Mouse (Mus musculus) bone marrow, adult 2 months (tissue): Measurements from ENCODE around the gene Gm49601. TPM values are rescaled to one million over a fixed set of nuclear protein-coding genes. Genes with fewer than 3 reads are reported as not detected.

Source experiments
- H3K27ac ChIP-seq: fragments of 200-500 bp; 2 replicates; pipeline ENCODE4 v1.5.1; 2012; ENCODE audit warnings: low read depth, mild to moderate bottlenecking, control low read depth, inconsistent platforms, low read length; ENCODE audit not compliant: control insufficient read depth, poor library complexity, insufficient read depth
- H3K4me1 ChIP-seq: fragments of 200-500 bp; 2 replicates; pipeline ENCODE4 v1.6.1; 2011; ENCODE audit warnings: low read length; ENCODE audit not compliant: control insufficient read depth, insufficient read depth
- H3K4me3 ChIP-seq: fragments of 200-500 bp; replicated peaks from 2 replicates; pipeline ENCODE3; 2011; ENCODE audit warnings: mild to moderate bottlenecking, low read depth, low read length, control low read depth; ENCODE audit not compliant: control insufficient read depth
- CTCF ChIP-seq: fragments of 200-500 bp; IDR thresholded peaks from 2 replicates; pipeline ENCODE4 v1.5.1; 2011; ENCODE audit warnings: low read length, control low read depth; ENCODE audit not compliant: control insufficient read depth, insufficient read depth
- POLR2A ChIP-seq: fragments of 200-500 bp; IDR thresholded peaks from 2 replicates; pipeline ENCODE4 v1.6.1; 2011; ENCODE audit warnings: low read depth, mild to moderate bottlenecking, control low read depth, low read length, borderline replicate concordance; ENCODE audit not compliant: control insufficient read depth
- WGBS: fragments of 180-500 bp; shearing (Covaris S2); methylation state at CpG from one replicate; pipeline ENCODE4 v1.1.7; 2018; 5-methylcytosine and 5-hydroxymethylcytosine counted together
- polyA plus RNA-seq: library from polyadenylated mRNA; stranded (reverse); fragments of >200 nt; gene quantifications from 2 replicates; pipeline ENCODE4 v1.2.4, GENCODE M21; 2011; ENCODE audit warnings: low replicate concordance; ENCODE audit not compliant: missing spikeins, insufficient read depth, insufficient read length

Gene Gm49601
- polyA plus RNA-seq, 1 experiment = 15.2 TPM

DNA sequence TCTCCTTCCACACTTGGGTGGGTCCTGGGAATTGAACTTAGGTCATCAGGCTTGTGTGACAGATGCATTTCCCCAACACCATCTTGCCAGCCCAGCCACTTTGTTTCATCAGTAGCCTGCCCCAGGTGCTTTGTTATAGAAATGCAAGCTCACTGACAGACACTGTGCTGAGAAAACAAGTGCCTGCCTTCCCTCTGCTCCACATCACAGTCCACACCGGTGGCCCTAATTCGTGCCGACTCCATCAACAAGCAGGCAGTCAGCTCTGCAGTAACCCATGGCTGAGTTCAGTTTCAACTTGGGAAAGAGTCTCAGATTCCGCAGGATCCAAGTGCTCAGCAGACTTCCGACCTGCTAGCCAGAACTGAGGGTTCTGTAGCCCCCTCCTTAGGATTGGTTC lies 10.2 kb upstream of the Gm49601 start:
- no peak overlapping the region for H3K27ac ChIP-seq
- H3K4me3 ChIP-seq = no peak overlapping the region
- no peak for TF ChIP-seq POLR2A
- TF ChIP-seq CTCF = no peak
- peaks cover 2% of the 10 kb centered on the region; the same call in 1 of the 2 replicates for H3K4me1 ChIP-seq
- 79% methylated on average over 5 of the region's 5 CpGs for WGBS

DNA sequence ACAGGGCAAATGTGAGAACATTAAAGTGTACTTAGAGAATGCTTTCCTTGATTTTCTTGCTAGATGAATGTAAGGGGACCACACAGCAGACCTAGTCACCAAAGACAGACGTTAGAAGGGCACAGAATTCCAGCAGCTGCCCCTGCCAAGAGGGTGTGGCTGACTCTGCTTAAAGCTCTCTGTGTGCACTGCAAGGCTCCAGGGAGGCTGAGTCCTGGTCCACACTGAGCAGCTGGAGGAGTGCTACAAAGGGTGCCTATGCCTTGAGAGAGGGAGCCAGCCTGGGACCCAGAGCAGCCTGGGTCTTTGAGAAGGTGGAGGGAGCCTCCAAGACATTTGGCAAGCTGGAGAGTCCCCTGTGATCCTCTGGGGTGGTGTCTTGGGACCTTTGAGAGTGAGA lies 7.1 kb upstream of the Gm49601 start:
- H3K4me3 ChIP-seq = no peak overlapping the region
- TF ChIP-seq CTCF (no peak), POLR2A (no peak)
- WGBS = 59% methylated on average over 1 of the region's 1 CpGs
- no peaks in the 10 kb centered on the region for H3K4me1 ChIP-seq
- no peak overlapping the region for H3K27ac ChIP-seq

DNA sequence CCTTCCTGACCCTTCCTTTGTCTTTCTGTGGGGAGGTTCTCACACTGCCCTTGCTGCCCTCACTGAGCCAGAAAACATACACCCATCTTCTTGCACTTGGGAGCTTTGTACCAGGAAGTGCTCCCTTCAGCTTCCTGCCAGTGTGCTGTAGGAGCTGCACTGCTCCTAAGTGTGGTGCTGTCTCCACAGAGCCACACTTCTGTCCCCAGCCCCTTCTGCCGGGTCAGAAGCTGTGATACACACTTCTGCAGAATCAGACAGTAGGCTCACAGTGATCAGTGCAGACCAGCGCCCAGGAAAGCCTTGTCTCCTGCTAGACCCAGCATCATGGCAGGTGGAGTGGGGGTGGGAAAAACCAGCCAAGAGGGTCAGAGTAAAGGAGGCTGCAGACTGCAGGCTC lies 6.6 kb upstream of the Gm49601 start:
- 58% methylated on average over 2 of the region's 2 CpGs for WGBS
- TF ChIP-seq CTCF = no peak
- H3K4me3 ChIP-seq = no peak overlapping the region
- no peaks in the 10 kb centered on the region for H3K4me1 ChIP-seq
- H3K27ac ChIP-seq = no peak overlapping the region

DNA sequence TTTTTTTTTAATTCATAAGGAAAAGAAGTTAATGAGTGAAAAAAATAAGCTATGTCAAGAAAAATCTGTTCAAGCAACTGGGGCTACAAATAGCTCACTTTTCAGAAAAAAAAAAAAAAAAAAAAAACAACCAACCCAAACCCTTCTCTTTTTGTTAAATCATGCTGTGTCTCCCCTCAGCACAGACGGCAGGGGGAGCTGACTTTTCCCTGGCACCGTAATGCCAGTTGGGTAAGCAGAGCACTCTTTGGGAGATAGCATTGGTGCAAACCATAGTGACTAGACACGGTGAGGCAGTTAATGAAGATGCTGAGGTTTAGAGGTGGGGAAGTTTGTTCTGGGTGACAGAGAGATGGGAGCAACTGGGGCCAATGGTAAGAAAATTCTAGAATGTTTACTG lies 5.8 kb upstream of the Gm49601 start:
- no peak for TF ChIP-seq POLR2A
- H3K4me1 ChIP-seq = no peaks in the 10 kb centered on the region
- no peak overlapping the region for H3K27ac ChIP-seq
- H3K4me3 ChIP-seq = no peak overlapping the region
- 17% methylated on average over 3 of the region's 3 CpGs for WGBS

DNA sequence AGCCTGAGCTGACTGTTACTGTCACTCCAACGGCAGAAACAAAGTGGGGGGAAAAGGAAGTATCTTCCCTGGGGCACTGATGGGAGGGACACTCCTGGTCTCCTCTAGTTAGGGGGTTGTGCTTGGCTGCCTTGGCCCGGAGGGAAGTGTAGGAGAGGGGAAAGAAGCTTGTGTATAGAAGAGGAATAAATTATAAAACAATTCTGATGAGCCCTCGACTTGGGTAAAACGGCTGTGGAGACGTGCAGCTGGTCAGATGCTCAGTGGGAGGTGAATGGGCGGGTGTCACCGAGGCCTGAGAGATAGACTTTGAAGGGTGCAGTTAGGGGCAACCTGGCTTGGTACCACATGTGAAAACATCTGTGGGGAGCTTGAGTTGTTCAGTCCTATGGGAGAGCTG lies 4.9 kb upstream of the Gm49601 start:
- H3K4me1 ChIP-seq = peaks cover 3% of the 10 kb centered on the region; the same call in 1 of the 2 replicates
- 53% methylated on average over 7 of the region's 7 CpGs for WGBS
- no peak for TF ChIP-seq CTCF
- no peak for TF ChIP-seq POLR2A
- H3K4me3 ChIP-seq = no peak overlapping the region
- H3K27ac ChIP-seq = no peak overlapping the region

DNA sequence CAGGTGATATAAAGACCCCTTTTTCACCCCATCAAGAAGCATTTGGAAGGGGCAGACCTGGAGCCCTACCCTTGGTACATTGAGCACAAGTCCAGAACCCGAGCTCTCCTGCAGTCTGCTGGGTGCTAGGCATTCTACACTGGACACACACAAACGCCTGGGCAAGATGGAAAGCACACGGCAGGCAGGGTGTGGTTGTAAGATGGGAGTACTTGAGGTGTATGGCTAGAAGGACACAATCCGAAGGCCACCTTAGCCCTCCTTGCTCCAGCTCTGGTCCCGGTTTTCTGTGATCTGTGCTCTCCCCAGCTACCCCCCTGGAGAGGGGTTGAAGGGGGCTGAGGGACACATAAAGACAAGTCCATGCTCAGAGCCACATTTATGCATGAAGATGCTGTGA lies 4.1 kb upstream of the Gm49601 start:
- peak overlapping the region; percentile 2 for H3K4me3 ChIP-seq
- H3K27ac ChIP-seq = no peak overlapping the region
- no peak for TF ChIP-seq CTCF
- no peak for TF ChIP-seq POLR2A
- 63% methylated on average over 5 of the region's 5 CpGs for WGBS
- H3K4me1 ChIP-seq = peaks cover 3% of the 10 kb centered on the region; the same call in 1 of the 2 replicates

DNA sequence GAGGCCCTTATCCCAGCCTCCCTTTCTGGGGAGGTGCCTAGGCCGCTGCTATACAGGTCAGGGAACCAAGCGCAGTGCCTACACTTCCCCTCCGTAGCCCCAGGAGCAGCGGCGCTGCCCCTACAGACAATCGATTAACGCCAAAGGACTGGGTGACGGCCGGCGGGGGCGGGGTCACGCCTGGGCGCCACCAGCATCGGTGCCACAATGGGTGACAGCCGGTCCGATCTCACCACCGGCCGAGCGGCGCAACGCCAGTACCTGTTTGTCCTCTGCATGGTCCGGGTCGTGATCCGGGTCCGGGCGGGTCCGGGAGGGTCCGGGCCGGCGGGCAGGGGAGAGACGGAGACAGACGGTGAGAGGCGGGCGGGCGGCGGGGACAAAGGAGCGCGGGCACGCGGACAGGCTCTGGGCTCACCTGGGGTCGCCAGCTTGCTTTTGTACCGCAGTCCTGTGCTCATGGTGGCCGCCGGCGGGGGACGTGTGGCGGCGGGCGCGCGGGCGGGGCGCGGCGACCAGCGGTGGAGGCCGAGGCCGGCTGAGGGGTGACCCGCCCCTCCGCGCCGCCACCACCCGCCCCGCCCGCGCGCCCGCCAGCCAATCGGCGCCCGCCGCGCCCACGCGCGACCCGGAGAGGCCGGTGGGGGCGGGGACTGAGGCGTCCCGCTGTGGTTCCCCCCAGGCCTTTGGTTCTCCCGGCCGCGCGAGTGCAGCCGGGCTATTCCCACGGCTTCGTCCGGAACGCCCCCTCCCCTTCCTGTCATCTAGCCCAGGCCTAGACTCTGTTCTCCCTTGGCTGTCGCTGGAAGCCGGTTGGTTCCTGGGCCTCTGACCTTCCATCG lies 3.4 kb upstream of the Gm49601 start, which contains the start of gene Sept5:
TSS of gene Sept5 (minus strand) at position 565 of the 842 bp plus-strand sequence.
- Histone ChIP-seq H3K4me1 (peaks cover 3% of the 10 kb centered on the region; the same call in 1 of the 2 replicates), H3K4me3 (peak within 1 kb of the TSS; percentile 77), H3K27ac (peak within 1 kb of the TSS; percentile 78)
- no peak for TF ChIP-seq CTCF
- no peak for TF ChIP-seq POLR2A
- 2% methylated on average over 91 of the region's 93 CpGs for WGBS

DNA sequence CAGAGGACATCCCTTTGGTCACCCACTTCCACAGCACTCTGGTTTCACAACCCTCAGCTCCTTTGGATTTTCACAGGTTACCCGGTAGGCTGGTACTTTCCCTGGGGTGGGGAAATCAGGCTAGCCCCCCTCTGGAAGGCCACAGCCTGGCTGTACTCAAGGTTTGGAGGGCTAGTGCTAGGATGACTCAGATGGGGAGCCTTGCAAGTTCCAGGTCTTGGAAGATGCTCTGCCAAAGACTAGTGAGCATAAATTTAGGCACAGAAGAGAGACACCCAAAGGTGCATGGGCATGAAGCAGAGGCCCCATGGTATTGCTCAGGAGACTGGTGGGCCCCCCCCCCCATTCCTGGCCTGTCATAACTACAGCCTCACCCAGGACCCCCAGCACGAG lies 2.7 kb upstream of the Gm49601 start:
- Histone ChIP-seq H3K27ac (peak overlapping the region; percentile 78), H3K4me3 (peak overlapping the region; percentile 77), H3K4me1 (peaks cover 3% of the 10 kb centered on the region; the same call in 1 of the 2 replicates)
- 25% methylated on average over 2 of the region's 2 CpGs for WGBS
- TF ChIP-seq CTCF = no peak
- TF ChIP-seq POLR2A = no peak
